Comparison of ENCODE assay signal across 10 mouse cellular contexts in genomic region chr15:57230439-57230838, GRCm38 (mm10).
DNase-seq lines count a peak whose midpoint lies in the region; ATAC-seq lines count a peak whose summit lies in the region.
"Had no signal": no experiment of that assay in that cellular context is flagged by ENCODE, and none has a peak within 500 bp of the region (broad histone marks: within the 10 kb centered on the region; RNA-seq: fewer than 3 reads in every experiment).

No protein-coding gene starts in this region.

- intact Hi-C loops in gastrocnemius, postnatal 14 days (cut with DNase I; ENCODE audit: low total_unique reads), result no loop called here

- peak; percentile 4 for DNase-seq in gastrocnemius, adult 18-20 months (ENCODE audit: low spot score)
- no peak for DNase-seq in gastrocnemius, postnatal 14 days
- DNase-seq in layer of hippocampus, adult 9-10 months (ENCODE audit: low spot score), result peak; percentile 1
- no peak for DNase-seq in layer of hippocampus, postnatal 36 days
- DNase-seq in ES-CJ7 (ENCODE audit: low read depth, low spot score), result peak; percentile 3
- peak; percentile 25 for DNase-seq in embryo, embryonic 11 days
- no peak for DNase-seq in thymus, postnatal 0 days (ENCODE audit: low spot score)
- DNase-seq: adrenal gland, adult 2 months had no signal

- no peak for ATAC-seq in megakaryocyte progenitor cell, adult 5-6 weeks (replicated peaks; ENCODE audit: poor library complexity)
- ATAC-seq: forebrain, embryonic 16.5 days had no signal

Comparison
In these comparisons a context has a peak if more than half of its experiments do, and no peak if none do; other contexts are left out.
1. DNase-seq: peak in gastrocnemius, adult 18-20 months (single experiment), layer of hippocampus, adult 9-10 months (single experiment), ES-CJ7 (single experiment) and embryo, embryonic 11 days (single experiment); none in gastrocnemius, postnatal 14 days (single experiment), layer of hippocampus, postnatal 36 days (0 of 2) and thymus, postnatal 0 days (single experiment).